Mouse (Mus musculus) C2C12 (cell line): ENCODE measurements around the gene Tnfrsf4. TPM values are rescaled to one million over a fixed set of nuclear protein-coding genes. Genes with fewer than 3 reads are reported as not detected.

Experiments used
- H3K27me3 ChIP-seq: one replicate; pipeline ENCODE4 v1.6.1; 2011; ENCODE audit not compliant: control insufficient read depth, insufficient read depth, insufficient read length
- H3K36me3 ChIP-seq: one replicate; pipeline ENCODE4 v1.6.1; 2011; ENCODE audit not compliant: control insufficient read depth, insufficient read depth
- H3K4me3 ChIP-seq: one replicate; pipeline ENCODE4 v1.5.1; 2011; ENCODE audit warnings: mild to moderate bottlenecking, control low read depth; ENCODE audit not compliant: poor library complexity, insufficient read depth, severe bottlenecking
- H3K79me2 ChIP-seq: one replicate; pipeline ENCODE4 v1.6.1; 2011; ENCODE audit not compliant: control insufficient read depth, insufficient read depth
- H3K79me3 ChIP-seq: one replicate; pipeline ENCODE4 v1.6.1; 2011; ENCODE audit warnings: low read depth, control low read depth
- H3ac ChIP-seq: one replicate; pipeline ENCODE3; 2011; ENCODE audit warnings: low read depth; ENCODE audit not compliant: control insufficient read depth, insufficient read length
- CEBPB ChIP-seq: IDR thresholded peaks from one replicate; pipeline ENCODE4 v1.6.1; 2011; ENCODE audit warnings: low read depth, mild to moderate bottlenecking, control low read depth, moderate library complexity
- CTCF ChIP-seq: IDR thresholded peaks from one replicate; pipeline ENCODE4 v1.5.1; 2011; ENCODE audit not compliant: control insufficient read depth, insufficient read depth, insufficient read length
- FOSL1 ChIP-seq: IDR thresholded peaks from one replicate; pipeline ENCODE4 v1.8.0; 2011; ENCODE audit warnings: mild to moderate bottlenecking, low read length; ENCODE audit not compliant: poor library complexity, insufficient read depth, severe bottlenecking
- MAX ChIP-seq: IDR thresholded peaks from one replicate; pipeline ENCODE4 v1.6.1; 2011; ENCODE audit warnings: mild to moderate bottlenecking, control low read depth
- MYOD1 ChIP-seq: IDR thresholded peaks from one replicate; pipeline ENCODE4 v1.6.1; 2011; ENCODE audit warnings: low read depth; ENCODE audit not compliant: control insufficient read depth, insufficient read length
- MYOG ChIP-seq: IDR thresholded peaks from one replicate; pipeline ENCODE4 v1.6.1; 2011; ENCODE audit not compliant: control insufficient read depth, insufficient read length; ENCODE audit errors: extremely low read depth
- USF1 ChIP-seq: IDR thresholded peaks from one replicate; pipeline ENCODE4 v1.6.1; 2011; ENCODE audit warnings: low read depth, mild to moderate bottlenecking, control low read depth, moderate library complexity
- polyA plus RNA-seq: library from polyadenylated mRNA; unstranded; fragments of >200 nt; fragmentation: generic; extraction: Trizol; gene quantifications from one replicate; pipeline ENCODE4 v1.2.1, GENCODE M21; 2012; ENCODE audit warnings: missing spikeins

Tnfrsf4 gene
- polyA plus RNA-seq, 1 experiment, result 0.54 TPM

DNA sequence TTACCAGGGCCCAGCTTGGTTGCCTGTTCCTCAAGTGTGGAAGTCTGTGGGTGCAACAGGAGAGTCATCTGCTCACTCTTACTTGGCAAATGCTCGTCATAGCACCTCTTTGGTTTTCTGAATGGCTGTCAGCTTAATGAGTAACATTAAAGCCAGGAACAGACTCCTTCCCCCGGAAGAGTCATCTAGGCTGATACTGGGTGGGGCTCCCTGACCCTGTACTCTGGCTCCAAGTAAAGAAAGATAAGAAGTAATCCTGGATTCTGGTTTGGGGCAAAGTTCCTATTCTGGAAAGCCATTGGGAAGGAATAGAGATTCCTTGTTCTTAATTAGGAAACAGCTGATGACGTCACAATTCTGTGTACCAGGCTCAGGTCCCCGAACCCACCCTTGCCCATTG lies 40.5 kb downstream of the Tnfrsf4 start:
- peaks cover 35% of the 10 kb centered on the region for H3K27me3 ChIP-seq
- H3K4me3 ChIP-seq, result no peak overlapping the region
- no peaks in the 10 kb centered on the region for H3K79me2 ChIP-seq
- TF ChIP-seq FOSL1, result no peak
- no peak for TF ChIP-seq MAX
- TF ChIP-seq USF1, result no peak
- TF ChIP-seq CEBPB, result no peak
- TF ChIP-seq MYOD1, result no peak
- TF ChIP-seq MYOG, result no peak
- no peaks in the 10 kb centered on the region for H3K36me3 ChIP-seq
- no peaks in the 10 kb centered on the region for H3K79me3 ChIP-seq
- H3ac ChIP-seq, result no peak overlapping the region

GRCm38 (mm10) chr4:156054606-156055005 lies 41.0 kb downstream of the Tnfrsf4 start:
- Histone ChIP-seq H3K36me3 (no peaks in the 10 kb centered on the region), H3ac (no peak overlapping the region), H3K4me3 (no peak overlapping the region), H3K27me3 (peaks cover 39% of the 10 kb centered on the region), H3K79me2 (no peaks in the 10 kb centered on the region), H3K79me3 (no peaks in the 10 kb centered on the region)
- TF ChIP-seq USF1 (no peak), CTCF (no peak), MYOD1 (no peak), MYOG (no peak), MAX (no peak), FOSL1 (no peak), CEBPB (no peak)

- H3K79me3 ChIP-seq, result no peaks in the 10 kb centered on the region
- no peak overlapping the region for H3K4me3 ChIP-seq
- peaks cover 45% of the 10 kb centered on the region for H3K27me3 ChIP-seq
Observed at GRCm38 (mm10) chr4:156055173-156055572, 41.5 kb downstream of the Tnfrsf4 start.

DNA sequence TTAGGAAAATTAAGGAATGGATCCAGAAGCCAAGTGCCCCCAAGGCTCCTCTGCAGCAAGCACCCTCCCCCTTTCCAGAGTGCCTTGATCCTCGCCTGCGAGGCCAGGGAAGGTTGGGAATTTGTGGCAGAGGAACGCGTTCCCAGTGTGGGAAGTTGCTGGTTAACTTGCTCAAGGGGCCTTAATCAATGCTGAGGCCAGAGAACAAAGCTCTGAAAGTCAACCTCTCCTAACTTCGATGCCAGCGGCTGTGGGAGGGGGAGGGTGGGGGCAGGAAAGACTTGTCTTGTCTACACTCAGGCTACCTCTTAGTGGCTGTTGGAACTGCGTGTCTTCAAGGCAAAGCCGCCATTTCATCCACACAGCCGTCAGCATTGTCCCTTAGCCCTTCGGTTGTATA lies 44.1 kb downstream of the Tnfrsf4 start:
- Histone ChIP-seq H3K79me3 (no peaks in the 10 kb centered on the region), H3K4me3 (no peak overlapping the region), H3K27me3 (peaks cover 59% of the 10 kb centered on the region), H3K79me2 (no peaks in the 10 kb centered on the region), H3ac (no peak overlapping the region), H3K36me3 (no peaks in the 10 kb centered on the region)
- TF ChIP-seq USF1 (no peak), MAX (no peak), CTCF (no peak), MYOG (no peak), MYOD1 (no peak), CEBPB (no peak), FOSL1 (no peak)

More at GRCm38 (mm10) chr4:156055173-156055572, 41.5 kb downstream of the Tnfrsf4 start:
- Histone ChIP-seq H3ac (no peak overlapping the region), H3K36me3 (no peaks in the 10 kb centered on the region), H3K79me2 (no peaks in the 10 kb centered on the region)
- no peak for TF ChIP-seq CTCF
- no peak for TF ChIP-seq MYOD1
- TF ChIP-seq FOSL1, result no peak
- no peak for TF ChIP-seq MYOG
- TF ChIP-seq CEBPB, result no peak
- TF ChIP-seq USF1, result no peak
- TF ChIP-seq MAX, result no peak

DNA sequence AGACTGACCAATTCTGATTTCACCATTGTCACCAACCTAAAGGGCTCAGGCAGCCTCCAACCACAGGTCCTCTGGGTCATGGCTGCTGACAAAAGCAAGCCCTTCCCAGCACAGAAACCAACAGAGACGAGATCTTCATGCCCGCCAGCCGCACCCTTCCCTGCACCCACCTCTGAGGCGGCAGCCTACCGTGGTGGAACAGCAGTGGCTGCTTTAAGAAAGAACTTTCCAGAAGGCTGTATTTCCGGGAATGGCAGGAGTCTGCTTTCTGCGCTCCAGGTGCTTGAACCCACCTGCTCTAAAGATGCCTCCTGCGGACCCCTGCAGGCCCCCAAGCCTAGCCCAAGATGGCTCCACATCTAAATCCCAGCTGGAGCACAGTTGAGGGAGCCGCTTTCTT lies 45.2 kb downstream of the Tnfrsf4 start:
- H3K4me3 ChIP-seq, result no peak overlapping the region
- peaks cover 62% of the 10 kb centered on the region for H3K27me3 ChIP-seq

GRCm38 (mm10) chr4:156059261-156059660 lies 45.6 kb downstream of the Tnfrsf4 start, which contains the start of gene Ttll10:
Gene Ttll10, minus strand, starts transcription at chr4:156059414.
- H3K36me3 ChIP-seq, result no peaks in the 10 kb centered on the region
- no peaks in the 10 kb centered on the region for H3K79me3 ChIP-seq
- H3ac ChIP-seq, result no peak within 1 kb of the TSS
- TF ChIP-seq MAX, result no peak
- H3K27me3 ChIP-seq, result peaks cover 62% of the 10 kb centered on the region
- H3K4me3 ChIP-seq, result no peak within 1 kb of the TSS
- no peaks in the 10 kb centered on the region for H3K79me2 ChIP-seq

More for the DNA sequence above, 45.2 kb downstream of the Tnfrsf4 start:
- Histone ChIP-seq H3K36me3 (no peaks in the 10 kb centered on the region), H3K79me3 (no peaks in the 10 kb centered on the region), H3ac (no peak overlapping the region), H3K79me2 (no peaks in the 10 kb centered on the region)
- TF ChIP-seq CEBPB (no peak), MYOG (no peak), USF1 (no peak), FOSL1 (no peak), CTCF (no peak), MYOD1 (no peak), MAX (no peak)
